In genomic region chrX:12426664-12427063, GRCm38 (mm10) we compare ENCODE assay signal across 25 mouse cellular contexts.
"Had no signal": no experiment of that assay in that cellular context is flagged by ENCODE, and none has a peak within 500 bp of the region (broad histone marks: within the 10 kb centered on the region; RNA-seq: fewer than 3 reads in every experiment).

No protein-coding gene starts in this region.

- H3K4me3 ChIP-seq: gastrocnemius, adult 2 months; heart, embryonic 10.5 days; heart, embryonic 12.5 days; hindbrain, embryonic 13.5 days; hindbrain, embryonic 15.5 days; intestine, embryonic 15.5 days; layer of hippocampus, adult 2 months; left cerebral cortex, adult 2 months; limb, embryonic 10.5 days; limb, embryonic 12.5 days; liver, embryonic 12.5 days had no signal

- H3K9me3 ChIP-seq: heart, embryonic 10.5 days; heart, embryonic 12.5 days; hindbrain, embryonic 13.5 days; hindbrain, embryonic 15.5 days; intestine, embryonic 15.5 days; limb, embryonic 10.5 days; limb, embryonic 12.5 days; liver, embryonic 12.5 days had no signal

- H3K9ac ChIP-seq: heart, embryonic 12.5 days; hindbrain, embryonic 13.5 days; hindbrain, embryonic 15.5 days; intestine, embryonic 15.5 days; limb, embryonic 12.5 days; liver, embryonic 12.5 days; liver, embryonic 14.5 days had no signal

- H3K4me1 ChIP-seq: heart, embryonic 10.5 days; heart, embryonic 12.5 days; hindbrain, embryonic 13.5 days; hindbrain, embryonic 15.5 days; intestine, embryonic 15.5 days; limb, embryonic 10.5 days; limb, embryonic 12.5 days; liver, embryonic 12.5 days had no signal

- DNase-seq: gastrocnemius, adult 2 months; gastrocnemius, postnatal 10 days; gastrocnemius, postnatal 25 days; heart, adult 18-20 months; heart, postnatal 10 days; heart, postnatal 4 days; kidney, adult 18-20 months; kidney, adult 8-10 months; kidney, postnatal 10 days; kidney, postnatal 25 days; kidney, postnatal 4 days; liver had no signal

- H3K4me2 ChIP-seq: heart, embryonic 12.5 days; hindbrain, embryonic 13.5 days; hindbrain, embryonic 15.5 days; intestine, embryonic 15.5 days; limb, embryonic 12.5 days; liver, embryonic 12.5 days had no signal

- ATAC-seq: inflammation-experienced regulatory T-cells, adult 6 months; intestine, embryonic 15.5 days; intestine, postnatal 0 days; liver, embryonic 12.5 days had no signal

- H3K27ac ChIP-seq: gastrocnemius, adult 2 months; heart, embryonic 10.5 days; hindbrain, embryonic 13.5 days; hindbrain, embryonic 15.5 days; intestine, embryonic 15.5 days; layer of hippocampus, adult 2 months; left cerebral cortex, adult 2 months; limb, embryonic 10.5 days; limb, embryonic 12.5 days; liver, embryonic 12.5 days; liver, embryonic 14.5 days had no signal

- H3K36me3 ChIP-seq: heart, embryonic 10.5 days; heart, embryonic 12.5 days; hindbrain, embryonic 13.5 days; hindbrain, embryonic 15.5 days; intestine, embryonic 15.5 days; limb, embryonic 10.5 days; limb, embryonic 12.5 days; liver, embryonic 12.5 days had no signal

- H3K27me3 ChIP-seq: hindbrain, embryonic 15.5 days; intestine, embryonic 15.5 days; liver, embryonic 12.5 days had no signal
